In genomic region chr12:33174675-33175357, GRCm38 (mm10) we compare ENCODE assay signal across 11 mouse cellular contexts. TPM values are rescaled to one million over a fixed set of nuclear protein-coding genes. Genes with fewer than 3 reads are reported as not detected.
A peak's percentile ranks its signal among the peaks of the same experiment; 100 is the strongest.
DNase-seq lines count a peak whose midpoint lies in the region; ATAC-seq lines count a peak whose summit lies in the region.
"Had no signal": no experiment of that assay in that cellular context is flagged by ENCODE, and none has a peak within 500 bp of the region (broad histone marks: within the 10 kb centered on the region; RNA-seq: fewer than 3 reads in every experiment).

No protein-coding gene starts in this region.

- no peak overlapping the region for H3K4me2 ChIP-seq in hindbrain, embryonic 16.5 days (ENCODE audit: low read length)
- no peak overlapping the region for H3K4me2 ChIP-seq in hindbrain, embryonic 14.5 days (replicated peaks)
- H3K4me2 ChIP-seq in midbrain, embryonic 13.5 days (replicated peaks) = no peak overlapping the region
- H3K4me2 ChIP-seq in midbrain, embryonic 14.5 days (ENCODE audit: low read length) = no peak overlapping the region
- no peak overlapping the region for H3K4me2 ChIP-seq in stomach, embryonic 14.5 days (replicated peaks; ENCODE audit: low read depth, low read length)

- DNase-seq in hindbrain, embryonic 14.5 days (ENCODE audit: low spot score) = no peak
- DNase-seq in midbrain, embryonic 14.5 days = no peak
- DNase-seq in embryonic facial prominence, embryonic 10.5 days (ENCODE audit: low spot score) = no peak
- no peak for DNase-seq in heart, embryonic 10.5 days (ENCODE audit: low spot score)
- DNase-seq: adrenal gland, postnatal 25 days; cerebellum, adult 11 months; lung, adult 18-20 months had no signal

- no peak overlapping the region for H3K4me3 ChIP-seq in hindbrain, embryonic 16.5 days (ENCODE audit: low read length)
- H3K4me3 ChIP-seq in hindbrain, embryonic 14.5 days (replicated peaks; ENCODE audit: low read length) = no peak overlapping the region
- H3K4me3 ChIP-seq in midbrain, embryonic 13.5 days (replicated peaks) = no peak overlapping the region
- no peak overlapping the region for H3K4me3 ChIP-seq in midbrain, embryonic 14.5 days (replicated peaks; ENCODE audit: low read depth, low read length)
- no peak overlapping the region for H3K4me3 ChIP-seq in embryonic facial prominence, embryonic 10.5 days
- H3K4me3 ChIP-seq in stomach, embryonic 14.5 days (ENCODE audit: low read depth, low read length) = no peak overlapping the region
- no peak overlapping the region for H3K4me3 ChIP-seq in heart, embryonic 10.5 days

- ATAC-seq in hindbrain, embryonic 16.5 days = peak; percentile 25
- no peak for ATAC-seq in hindbrain, embryonic 14.5 days (ENCODE audit: low FRiP score)
- peak; percentile 51 for ATAC-seq in midbrain, embryonic 13.5 days
- ATAC-seq in midbrain, embryonic 14.5 days (ENCODE audit: low FRiP score, low TSS enrichment) = no peak
- ATAC-seq in stomach, embryonic 14.5 days (ENCODE audit: insufficient number of reproducible peaks, insufficient read depth, low FRiP score, low read depth) = peak; percentile 51; the same call in 1 of the 2 replicates

- peaks cover 15% of the 10 kb centered on the region for H3K4me1 ChIP-seq in hindbrain, embryonic 16.5 days (ENCODE audit: control insufficient read depth, insufficient read depth, low read depth, low read length)
- H3K4me1 ChIP-seq in hindbrain, embryonic 14.5 days (replicated peaks; ENCODE audit: control insufficient read depth, insufficient read depth, low read length) = peaks cover 30% of the 10 kb centered on the region
- H3K4me1 ChIP-seq in midbrain, embryonic 13.5 days (replicated peaks) = peaks cover 24% of the 10 kb centered on the region
- peaks cover 23% of the 10 kb centered on the region for H3K4me1 ChIP-seq in midbrain, embryonic 14.5 days (ENCODE audit: control insufficient read depth, insufficient read depth, low read length)
- H3K4me1 ChIP-seq in embryonic facial prominence, embryonic 10.5 days = peaks cover 47% of the 10 kb centered on the region
- peaks cover 18% of the 10 kb centered on the region for H3K4me1 ChIP-seq in stomach, embryonic 14.5 days (ENCODE audit: control insufficient read depth, insufficient read depth, low read length)
- H3K4me1 ChIP-seq in heart, embryonic 10.5 days = peaks cover 33% of the 10 kb centered on the region

- WGBS in hindbrain, embryonic 16.5 days = 62% methylated on average over 10 of the region's 10 CpGs
- WGBS in hindbrain, embryonic 14.5 days = 64% methylated on average over 10 of the region's 10 CpGs
- 75% methylated on average over 10 of the region's 10 CpGs for WGBS in midbrain, embryonic 13.5 days
- WGBS in midbrain, embryonic 14.5 days = 73% methylated on average over 10 of the region's 10 CpGs
- 60% methylated on average over 10 of the region's 10 CpGs for WGBS in embryonic facial prominence, embryonic 10.5 days
- 57% methylated on average over 10 of the region's 10 CpGs for WGBS in stomach, embryonic 14.5 days
- WGBS in heart, embryonic 10.5 days = 72% methylated on average over 10 of the region's 10 CpGs

- H3K9me3 ChIP-seq in hindbrain, embryonic 16.5 days (ENCODE audit: control insufficient read depth, low read length) = no peaks in the 10 kb centered on the region
- no peaks in the 10 kb centered on the region for H3K9me3 ChIP-seq in hindbrain, embryonic 14.5 days (ENCODE audit: control insufficient read depth, low read length)
- H3K9me3 ChIP-seq in midbrain, embryonic 13.5 days = no peaks in the 10 kb centered on the region
- H3K9me3 ChIP-seq in midbrain, embryonic 14.5 days (ENCODE audit: control insufficient read depth, low read length) = no peaks in the 10 kb centered on the region
- no peaks in the 10 kb centered on the region for H3K9me3 ChIP-seq in embryonic facial prominence, embryonic 10.5 days
- no peaks in the 10 kb centered on the region for H3K9me3 ChIP-seq in stomach, embryonic 14.5 days (ENCODE audit: control insufficient read depth, low read depth, low read length)
- H3K9me3 ChIP-seq in heart, embryonic 10.5 days = no peaks in the 10 kb centered on the region
- H3K9me3 ChIP-seq: limb, embryonic 10.5 days had no signal

- H3K36me3 ChIP-seq in hindbrain, embryonic 16.5 days (ENCODE audit: control insufficient read depth, insufficient read depth, low read length) = no peaks in the 10 kb centered on the region
- H3K36me3 ChIP-seq in hindbrain, embryonic 14.5 days (replicated peaks; ENCODE audit: control insufficient read depth, insufficient read depth) = no peaks in the 10 kb centered on the region
- no peaks in the 10 kb centered on the region for H3K36me3 ChIP-seq in midbrain, embryonic 13.5 days
- no peaks in the 10 kb centered on the region for H3K36me3 ChIP-seq in midbrain, embryonic 14.5 days (ENCODE audit: control insufficient read depth, insufficient read depth, low read length)
- no peaks in the 10 kb centered on the region; the same call in 1 of the 2 replicates for H3K36me3 ChIP-seq in embryonic facial prominence, embryonic 10.5 days (replicated peaks)
- no peaks in the 10 kb centered on the region for H3K36me3 ChIP-seq in stomach, embryonic 14.5 days (ENCODE audit: control insufficient read depth, insufficient read depth, low read length)
- no peaks in the 10 kb centered on the region for H3K36me3 ChIP-seq in heart, embryonic 10.5 days
- H3K36me3 ChIP-seq: limb, embryonic 10.5 days had no signal

- no peak overlapping the region for H3K27ac ChIP-seq in hindbrain, embryonic 16.5 days (ENCODE audit: low read depth, low read length)
- H3K27ac ChIP-seq in hindbrain, embryonic 14.5 days = no peak overlapping the region
- no peak overlapping the region for H3K27ac ChIP-seq in midbrain, embryonic 13.5 days
- no peak overlapping the region for H3K27ac ChIP-seq in midbrain, embryonic 14.5 days (replicated peaks; ENCODE audit: low read depth, low read length)
- peak overlapping the region; percentile 14; the same call in 1 of the 2 replicates for H3K27ac ChIP-seq in embryonic facial prominence, embryonic 10.5 days (replicated peaks)
- no peak overlapping the region for H3K27ac ChIP-seq in stomach, embryonic 14.5 days (ENCODE audit: low read length)
- H3K27ac ChIP-seq in heart, embryonic 10.5 days = no peak overlapping the region
- H3K27ac ChIP-seq: limb, embryonic 10.5 days had no signal

- no peaks in the 10 kb centered on the region for H3K27me3 ChIP-seq in hindbrain, embryonic 16.5 days (replicated peaks; ENCODE audit: control insufficient read depth, insufficient read depth, low read length)
- H3K27me3 ChIP-seq in hindbrain, embryonic 14.5 days (ENCODE audit: control insufficient read depth, insufficient read depth, low read length) = no peaks in the 10 kb centered on the region
- no peaks in the 10 kb centered on the region for H3K27me3 ChIP-seq in midbrain, embryonic 13.5 days
- H3K27me3 ChIP-seq in midbrain, embryonic 14.5 days (ENCODE audit: control insufficient read depth, insufficient read depth, low read length) = no peaks in the 10 kb centered on the region
- H3K27me3 ChIP-seq in embryonic facial prominence, embryonic 10.5 days (replicated peaks; ENCODE audit: low read depth, poor library complexity, severe bottlenecking) = no peaks in the 10 kb centered on the region; the same call in 1 of the 2 replicates
- H3K27me3 ChIP-seq in stomach, embryonic 14.5 days (ENCODE audit: control insufficient read depth, insufficient read depth, low read length) = no peaks in the 10 kb centered on the region
- H3K27me3 ChIP-seq in heart, embryonic 10.5 days (ENCODE audit: insufficient read depth, poor library complexity, severe bottlenecking) = no peaks in the 10 kb centered on the region

- H3K9ac ChIP-seq in hindbrain, embryonic 16.5 days (ENCODE audit: low read depth, low read length) = no peak overlapping the region
- H3K9ac ChIP-seq in hindbrain, embryonic 14.5 days = no peak overlapping the region
- H3K9ac ChIP-seq in midbrain, embryonic 13.5 days (replicated peaks) = no peak overlapping the region
- no peak overlapping the region for H3K9ac ChIP-seq in midbrain, embryonic 14.5 days (replicated peaks; ENCODE audit: low read length)
- no peak overlapping the region for H3K9ac ChIP-seq in stomach, embryonic 14.5 days (replicated peaks; ENCODE audit: low read depth, low read length)

RNA-seq across cellular contexts. Expression of gene Atxn7l1, which starts 27.3 kb away (rescaled TPM):
- polyA plus RNA-seq in hindbrain, embryonic 16.5 days (2015; fragmentation: Nextera tagmentation; extraction: Ambion mirVana) = 18.7 and 25.1 TPM in 2 replicates
- polyA plus RNA-seq in hindbrain, embryonic 14.5 days (2014; fragmentation: Nextera tagmentation; extraction: Ambion mirVana) = 25.7 and 27.5 TPM in 2 replicates
- 18.6 and 19.3 TPM in 2 replicates for polyA plus RNA-seq in midbrain, embryonic 13.5 days (2015; fragmentation: Nextera tagmentation; extraction: Ambion mirVana)
- polyA plus RNA-seq in midbrain, embryonic 14.5 days (2014; fragmentation: Nextera tagmentation; extraction: Ambion mirVana) = 22.6 and 23.9 TPM in 2 replicates
- 13.6 and 14.6 TPM in 2 replicates for polyA plus RNA-seq in embryonic facial prominence, embryonic 10.5 days (2016; fragmentation: Nextera tagmentation; extraction: Ambion mirVana)
- 17.6 and 21.5 TPM in 2 replicates for polyA plus RNA-seq in stomach, embryonic 14.5 days (2014; fragmentation: Nextera tagmentation; extraction: Ambion mirVana)
- 11.5 and 13.6 TPM in 2 replicates for polyA plus RNA-seq in heart, embryonic 10.5 days (2016; fragmentation: Nextera tagmentation; extraction: Ambion mirVana)

Comparison
In these comparisons a context has a peak if more than half of its experiments do, and no peak if none do; other contexts are left out.
1. ATAC-seq: peak in hindbrain, embryonic 16.5 days (single experiment), midbrain, embryonic 13.5 days (single experiment) and stomach, embryonic 14.5 days (single experiment); none in hindbrain, embryonic 14.5 days (single experiment) and midbrain, embryonic 14.5 days (single experiment).